Mouse (Mus musculus): ENCODE data around the gene Phf3.
"Not testable (repeated sequence)": the region's sequence is repeated elsewhere in the genome, so short reads cannot be mapped to it uniquely, and the experiment has no call there.

Gene Phf3

GRCm38 (mm10) chr1:30873541-30874260, at the start of gene Phf3:
Gene Phf3 (minus strand): TSS chr1:30873921.
- peak; percentile 85 for DNase-seq (ENCODE audit: low spot score)

GRCm38 (mm10) chr1:30922237-30922636, 48.5 kb upstream of the Phf3 start:
- DNase-seq (ENCODE audit: low spot score): no peak

DNA sequence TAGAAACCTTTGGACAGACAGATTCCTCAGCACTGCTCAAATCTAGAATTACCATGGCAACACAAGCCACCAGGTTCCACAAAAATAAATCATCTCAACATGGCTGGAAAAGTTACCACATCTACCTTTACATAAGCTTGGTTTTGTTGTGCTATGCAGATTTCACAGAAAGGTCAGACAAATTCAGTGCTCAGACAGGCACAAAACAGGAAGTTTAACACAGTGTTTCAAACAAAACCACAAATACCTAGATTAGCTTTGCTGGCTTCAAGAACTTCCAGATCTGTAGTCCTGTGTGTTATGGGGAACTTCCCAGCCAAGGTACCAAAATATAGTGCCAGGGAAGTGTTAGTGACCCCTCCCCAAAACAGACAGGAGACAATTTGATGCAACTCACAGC, 47.5 kb upstream of the Phf3 start:
- DNase-seq (ENCODE audit: low spot score): peak; percentile 22

DNA sequence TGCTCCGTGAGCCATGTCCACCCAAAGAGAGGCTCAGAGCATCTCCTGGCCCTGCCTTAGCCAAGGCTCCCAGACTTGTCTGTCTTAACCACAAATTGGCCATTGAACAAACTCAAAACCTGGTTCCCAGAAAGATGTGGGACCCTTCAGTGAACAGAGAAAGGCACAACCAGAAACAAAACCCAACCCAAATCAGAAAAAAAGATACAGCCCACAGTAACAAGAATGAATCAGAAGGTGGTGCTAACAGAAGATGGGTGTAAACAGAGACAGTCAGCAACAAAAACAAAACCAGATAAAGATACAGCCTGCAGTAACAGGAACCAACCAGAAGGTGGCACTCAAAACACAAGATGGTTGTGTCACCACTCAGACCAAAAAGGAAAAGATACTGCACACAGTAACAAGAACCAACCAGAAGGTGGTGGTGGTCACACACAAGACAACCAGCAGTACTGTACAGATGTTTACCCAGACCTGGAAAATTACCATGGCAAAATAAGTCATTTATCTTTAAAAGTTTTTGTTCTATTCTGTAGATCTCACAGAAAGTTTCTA, 47.0 kb upstream of the Phf3 start:
- peak; percentile 29 for DNase-seq (ENCODE audit: low spot score)

DNA sequence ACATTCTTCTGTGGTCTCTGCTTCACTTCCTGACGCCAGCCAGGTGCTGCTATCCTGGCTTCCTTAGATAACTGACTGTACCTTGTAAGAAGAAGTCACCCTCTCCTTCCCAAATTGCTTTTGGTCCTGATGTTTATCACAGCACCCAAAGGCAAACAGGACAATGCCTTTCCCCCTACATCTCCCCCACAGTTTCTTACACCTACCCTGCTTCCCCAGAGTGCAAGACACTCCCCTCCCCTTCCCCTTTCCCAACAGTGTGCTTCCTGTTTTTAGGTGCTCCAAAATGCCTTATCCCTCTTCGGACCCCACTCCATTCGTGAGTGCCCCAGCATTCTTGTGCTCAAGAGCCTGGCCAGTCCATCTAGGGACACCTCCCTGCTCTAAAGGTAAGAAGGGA, 36.5 kb upstream of the Phf3 start:
- no peak for DNase-seq (ENCODE audit: low spot score)

DNA sequence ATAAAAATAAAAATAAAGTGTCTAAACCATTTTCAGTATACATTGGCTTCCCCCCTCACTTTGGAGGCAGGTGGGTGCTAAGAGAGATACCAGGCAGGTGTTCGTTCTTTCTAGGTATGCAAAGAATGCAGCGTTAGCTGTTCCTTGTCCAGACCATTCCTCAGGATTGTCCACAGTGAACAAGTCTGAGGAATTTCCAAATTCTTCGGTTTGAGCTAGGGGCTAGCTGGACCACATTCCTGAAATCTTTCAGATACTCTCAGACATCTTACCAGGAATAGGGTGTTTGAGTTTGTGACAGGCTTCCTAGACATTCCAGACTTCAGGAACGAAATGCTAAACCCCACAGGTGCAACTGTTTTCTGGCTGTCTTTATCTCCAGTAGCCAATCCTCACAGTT, 35.1 kb upstream of the Phf3 start:
- no peak for DNase-seq (ENCODE audit: low spot score)

GRCm38 (mm10) chr1:30903480-30904218, 29.9 kb upstream of the Phf3 start:
- DNase-seq (ENCODE audit: low spot score): no peak

DNA sequence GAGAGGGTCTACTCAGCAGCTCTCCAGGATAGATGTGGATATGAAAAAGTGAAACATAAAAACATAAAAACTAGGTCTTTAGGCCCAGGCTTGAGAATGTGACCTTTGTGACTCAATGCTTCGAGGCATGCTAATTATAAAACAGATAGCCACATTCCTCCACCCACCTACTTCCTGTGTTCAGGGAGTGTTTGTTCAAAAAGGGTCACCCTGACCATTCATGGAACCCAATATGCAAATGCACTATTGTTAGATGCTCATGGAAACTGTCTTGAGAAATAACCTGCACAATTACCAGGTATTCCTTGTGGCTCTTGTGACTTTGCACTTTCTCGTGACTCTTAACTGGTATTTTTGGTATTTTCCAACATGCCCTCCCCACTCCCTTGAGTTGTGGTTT, 25.0 kb upstream of the Phf3 start:
- no peak for DNase-seq (ENCODE audit: low spot score)

DNA sequence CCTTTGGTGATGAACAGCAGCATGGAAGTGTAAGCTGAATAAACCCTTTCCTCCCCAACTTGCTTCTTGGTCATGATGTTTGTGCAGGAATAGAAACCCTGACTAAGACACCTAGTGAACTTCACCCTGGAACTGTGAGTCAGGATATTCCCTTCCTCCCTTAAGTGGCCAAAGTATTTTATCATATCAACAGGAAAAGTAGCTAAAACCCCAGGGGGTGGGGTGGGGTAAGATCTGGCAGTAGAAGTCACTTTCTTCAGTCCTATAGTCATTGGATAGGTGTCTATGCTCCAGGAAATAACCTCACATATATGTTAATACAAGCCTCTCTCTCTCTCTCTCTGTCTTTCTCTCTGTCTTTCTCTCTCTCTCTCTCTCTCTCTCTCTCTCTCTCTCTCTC, 21.6 kb upstream of the Phf3 start:
- not testable (repeated sequence) for DNase-seq (ENCODE audit: low spot score)

DNA sequence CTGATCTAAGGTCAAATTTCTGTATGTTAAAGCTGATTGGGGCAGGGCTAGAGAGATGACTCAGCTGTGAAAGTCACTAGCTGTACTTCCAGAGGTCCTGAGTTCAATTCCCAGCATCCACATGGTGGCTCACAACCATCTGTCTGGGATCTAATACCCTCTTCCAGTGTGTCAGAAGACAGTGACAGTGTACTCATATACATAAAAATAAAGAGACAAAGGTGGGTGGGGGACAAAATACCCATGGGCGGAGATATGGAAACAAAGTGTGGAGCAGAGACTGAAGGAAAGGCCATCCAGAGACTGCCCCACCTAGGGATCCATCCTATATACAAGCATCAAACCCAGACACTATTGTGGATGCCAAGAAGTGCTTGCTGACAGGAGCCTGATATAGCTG, 10.1 kb upstream of the Phf3 start:
- not testable (repeated sequence) for DNase-seq (ENCODE audit: low spot score)

- DNase-seq (ENCODE audit: low spot score): no peak
Measured at GRCm38 (mm10) chr1:30875746-30876145, 2.0 kb upstream of the Phf3 start.

DNA sequence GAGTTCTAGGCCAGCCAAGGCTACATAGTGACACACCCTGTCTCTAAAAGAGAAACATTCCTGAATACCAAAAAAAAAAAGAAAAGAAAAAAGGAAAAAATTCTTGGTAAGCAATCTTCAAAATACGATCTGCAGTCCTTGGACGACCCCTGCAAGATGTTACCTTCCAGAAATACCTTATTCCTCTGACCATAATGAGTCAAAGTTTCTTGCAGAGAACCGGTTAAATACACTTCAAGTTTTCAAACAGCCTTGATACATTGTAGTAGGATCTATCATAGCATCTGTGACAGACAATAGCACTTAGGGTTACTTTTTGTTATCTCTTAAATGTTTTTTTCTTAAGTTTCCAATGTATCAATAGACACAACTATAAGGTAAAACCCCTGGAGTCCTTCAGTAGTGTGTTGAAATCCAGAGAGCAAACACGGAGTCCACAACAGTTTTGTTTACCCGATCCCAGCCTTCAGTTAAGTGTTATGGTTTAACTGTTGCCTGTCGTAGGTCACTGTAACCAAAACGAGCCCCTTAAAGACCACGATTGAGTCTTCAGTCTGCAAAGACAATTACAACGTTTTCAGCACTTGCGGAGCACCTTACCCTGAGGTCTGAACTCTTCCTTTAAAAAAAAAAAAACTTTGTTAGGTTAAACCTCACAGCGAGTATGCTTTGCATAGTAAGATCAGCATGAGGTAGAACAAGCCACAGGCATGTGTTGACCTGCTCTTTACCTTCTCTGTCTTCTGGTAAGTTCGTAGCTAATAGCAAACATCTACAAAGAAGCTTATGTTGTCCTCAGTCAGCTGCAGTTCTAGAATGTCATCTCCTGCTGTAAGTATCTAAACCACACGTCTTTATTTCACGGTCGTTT, 775 bp upstream of the Phf3 start:
- DNase-seq (ENCODE audit: low spot score): no peak

- peak; percentile 13 for DNase-seq (ENCODE audit: low spot score)
Measured at GRCm38 (mm10) chr1:30872836-30873540, 733 bp downstream of the Phf3 start.

DNA sequence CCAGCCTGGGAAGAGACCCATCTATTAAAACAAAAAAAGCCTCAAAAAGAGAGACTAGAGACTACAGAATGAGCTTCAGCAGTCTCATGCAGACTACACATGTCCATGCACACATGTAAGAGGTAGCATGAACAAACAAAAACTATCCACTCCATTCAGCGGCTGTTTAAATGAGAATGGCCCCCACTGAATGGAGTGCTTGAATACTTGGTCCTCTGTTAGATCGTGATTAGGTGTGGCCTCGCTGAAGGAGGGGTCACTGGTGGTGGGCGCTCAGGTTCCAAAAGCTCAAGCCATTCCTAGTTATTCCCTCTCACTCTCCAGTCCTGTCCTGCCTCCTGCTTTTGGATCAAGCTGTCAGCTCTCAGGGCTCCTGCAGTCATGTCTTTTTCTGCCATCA, 5.9 kb downstream of the Phf3 start:
- no peak for DNase-seq (ENCODE audit: low spot score)

- no peak for DNase-seq (ENCODE audit: low spot score)
Measured at GRCm38 (mm10) chr1:30852518-30852917, 21.2 kb downstream of the Phf3 start.

- no peak for DNase-seq (ENCODE audit: low spot score)
Measured at GRCm38 (mm10) chr1:30851920-30852319, 21.8 kb downstream of the Phf3 start.

DNA sequence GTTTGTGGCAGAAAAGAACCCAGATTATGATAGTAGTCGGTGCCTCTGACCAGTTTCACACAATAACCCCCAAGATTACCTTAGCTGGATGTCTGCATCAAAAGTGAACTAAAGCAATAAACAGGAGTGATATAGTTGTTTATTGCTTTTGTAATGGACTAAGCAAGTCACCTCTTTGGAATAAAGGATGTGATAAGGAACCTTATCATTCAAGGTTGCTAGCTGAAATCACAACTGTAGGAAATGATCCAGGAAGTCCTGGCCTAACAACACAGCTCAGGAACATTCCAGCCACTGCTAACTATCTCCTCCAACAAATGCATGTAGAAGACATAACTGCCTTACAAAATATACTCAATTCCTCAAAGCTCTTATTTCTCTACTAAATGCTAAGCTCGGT, 22.8 kb downstream of the Phf3 start:
- DNase-seq (ENCODE audit: low spot score): no peak

DNA sequence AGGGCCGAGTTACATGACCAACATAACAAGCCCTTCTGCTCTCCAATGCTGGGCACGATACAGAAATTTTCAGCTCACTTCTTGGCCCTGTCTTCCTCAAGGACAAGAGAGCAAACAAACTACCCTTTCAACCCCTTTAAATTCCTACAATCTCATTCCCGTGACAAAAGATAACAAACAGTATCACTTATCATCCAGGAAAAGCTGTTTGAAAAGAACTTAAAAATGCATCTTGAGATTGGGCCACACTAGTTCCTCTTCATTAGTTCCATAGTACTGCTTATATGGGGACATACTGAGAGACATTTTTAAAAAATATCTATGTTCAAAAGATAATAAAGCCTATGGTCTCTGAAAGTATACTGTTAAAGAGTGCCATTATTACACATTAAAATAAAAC, 23.8 kb downstream of the Phf3 start:
- no peak for DNase-seq (ENCODE audit: low spot score)

DNA sequence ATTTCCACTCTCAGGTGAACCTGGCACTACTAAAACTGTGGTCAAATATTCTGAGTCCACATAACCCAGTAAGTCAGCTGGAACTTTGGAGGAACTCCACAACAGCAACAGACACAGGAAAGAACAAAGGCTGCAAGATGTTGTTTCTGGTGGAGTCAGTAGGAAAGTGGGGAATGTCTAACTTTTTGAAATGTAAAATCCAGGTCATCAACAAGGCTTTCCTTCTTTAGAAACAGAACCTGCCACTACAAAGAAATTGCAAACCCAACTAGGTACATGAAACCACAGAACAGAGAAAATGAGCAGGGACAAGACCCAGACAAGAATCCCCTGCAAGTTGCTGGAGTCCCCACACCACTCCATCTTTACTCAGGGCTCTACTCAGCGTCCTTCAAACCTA, 26.0 kb downstream of the Phf3 start:
- DNase-seq (ENCODE audit: low spot score): no peak

GRCm38 (mm10) chr1:30839662-30840061, 34.1 kb downstream of the Phf3 start:
- no peak for DNase-seq (ENCODE audit: low spot score)

GRCm38 (mm10) chr1:30835512-30835911, 38.2 kb downstream of the Phf3 start:
- no peak for DNase-seq (ENCODE audit: low spot score)

DNA sequence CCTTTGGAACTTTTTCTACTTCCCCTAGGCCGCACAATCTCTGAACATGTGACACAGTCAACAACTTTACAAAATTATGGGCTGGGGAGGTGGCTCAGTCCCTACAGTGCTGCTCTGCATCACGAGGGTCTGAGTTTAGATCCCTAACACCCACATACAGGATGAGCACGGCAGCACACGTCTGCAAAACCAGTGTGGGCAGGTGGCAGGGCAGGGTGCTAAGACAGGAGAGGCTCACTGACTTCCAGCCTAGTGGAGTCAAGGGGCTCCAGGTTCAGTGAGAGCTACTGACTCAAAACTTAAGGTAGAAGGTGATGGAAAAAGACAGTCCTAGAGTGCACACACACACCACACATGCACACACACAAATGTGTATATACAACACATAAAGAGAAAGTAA, 40.9 kb downstream of the Phf3 start:
- DNase-seq (ENCODE audit: low spot score): no peak
